Mouse (Mus musculus): ENCODE results near the gene Six1.

GRCm38 (mm10) chr12:73014311-73014710 is 39.4 kb downstream of the Six1 start:
- no peak for TF ChIP-seq CTCF (IDR thresholded peaks at IDR 0.05; ENCODE audit: low read depth, low read length)
- TF ChIP-seq TAL1 (conservative IDR thresholded peaks at IDR 0.05; ENCODE audit: low read depth, low read length), result no peak
